Mouse (Mus musculus) lung, embryonic 14.5 days (tissue): ENCODE measurements around the gene Uqcr10. TPM values are rescaled to one million over a fixed set of nuclear protein-coding genes. Genes with fewer than 3 reads are reported as not detected.
A peak's percentile ranks its signal among the peaks of the same experiment; 100 is the strongest.
"Not testable (repeated sequence)": the region's sequence is repeated elsewhere in the genome, so short reads cannot be mapped to it uniquely, and the experiment has no call there.

Source experiments
- ATAC-seq: fragments of 200-750 bp; cut with Nextera tagmentation; 2 replicates; pipeline ENCODE4 v1.8.0; 2017; ENCODE audit warnings: mild to moderate bottlenecking, moderate TSS enrichment, moderate library complexity; ENCODE audit not compliant: insufficient read depth
- DNase-seq: peaks from one replicate; pipeline ENCODE4 v3.0.0-alpha.2; 2015
- H3K27ac ChIP-seq: fragments of 300-500 bp; sonication (generic); 2 replicates; pipeline ENCODE4 v1.5.1; 2014; ENCODE audit warnings: low read depth, mild to moderate bottlenecking, moderate library complexity
- H3K27me3 ChIP-seq: fragments of 300-500 bp; sonication (generic); 2 replicates; pipeline ENCODE4 v1.6.1; 2014; ENCODE audit warnings: low read length, control low read depth; ENCODE audit not compliant: insufficient read depth
- H3K36me3 ChIP-seq: fragments of 300-500 bp; sonication (generic); 2 replicates; pipeline ENCODE4 v1.6.1; 2014; ENCODE audit warnings: control low read depth; ENCODE audit not compliant: insufficient read depth
- H3K4me1 ChIP-seq: fragments of 300-500 bp; sonication (generic); 2 replicates; pipeline ENCODE4 v1.6.1; 2014; ENCODE audit warnings: antibody characterized with exemption, control low read depth; ENCODE audit not compliant: insufficient read depth
- H3K4me2 ChIP-seq: fragments of 300-500 bp; sonication (generic); 2 replicates; pipeline ENCODE4 v1.6.1; 2014; ENCODE audit warnings: mild to moderate bottlenecking
- H3K4me3 ChIP-seq: fragments of 300-500 bp; sonication (generic); 2 replicates; pipeline ENCODE4 v1.5.1; 2014; ENCODE audit warnings: low read depth, low read length
- H3K9ac ChIP-seq: fragments of 300-500 bp; sonication (generic); 2 replicates; pipeline ENCODE4 v1.6.1; 2014
- H3K9me3 ChIP-seq: fragments of 300-500 bp; sonication (generic); 2 replicates; pipeline ENCODE4 v1.6.1; 2016; ENCODE audit warnings: low read depth, low read length, control low read depth
- CTCF ChIP-seq: IDR thresholded peaks from 2 replicates; pipeline ENCODE4 v1.5.1; 2016; ENCODE audit warnings: antibody characterized with exemption, low read depth
- WGBS: fragments of 180-500 bp; shearing (Covaris S2); extraction: QIAGEN DNeasy Blood & Tissue Kit; methylation state at CpG from one replicate; pipeline ENCODE4 v1.1.7; 2014; 5-methylcytosine and 5-hydroxymethylcytosine counted together
- polyA plus RNA-seq: library from polyadenylated mRNA; unstranded; fragments of >200 nt; fragmentation: Nextera tagmentation; extraction: Ambion mirVana; gene quantifications from 2 replicates; pipeline ENCODE4 v1.2.1, GENCODE M21; 2014

Gene Uqcr10
- polyA plus RNA-seq, 1 experiment from 2014 or later: 736 TPM

- no peak for DNase-seq
- no peak overlapping the region for H3K9ac ChIP-seq
- H3K4me3 ChIP-seq: no peak overlapping the region
- no peak for TF ChIP-seq CTCF
- no peaks in the 10 kb centered on the region for H3K36me3 ChIP-seq
- ATAC-seq: no peak
- WGBS: 83% methylated on average over 5 of the region's 5 CpGs
- no peaks in the 10 kb centered on the region for H3K27me3 ChIP-seq
- no peaks in the 10 kb centered on the region for H3K9me3 ChIP-seq
- H3K27ac ChIP-seq: no peak overlapping the region
- no peaks in the 10 kb centered on the region for H3K4me1 ChIP-seq
- H3K4me2 ChIP-seq: no peak overlapping the region
Observed at GRCm38 (mm10) chr11:4716530-4717236, 12.5 kb upstream of the Uqcr10 start.

GRCm38 (mm10) chr11:4715596-4715995 is 11.5 kb upstream of the Uqcr10 start:
- H3K27ac ChIP-seq: no peak overlapping the region
- no peak for ATAC-seq

GRCm38 (mm10) chr11:4714727-4715126 is 10.6 kb upstream of the Uqcr10 start:
- DNase-seq: no peak
- ATAC-seq: no peak
- no peaks in the 10 kb centered on the region for H3K9me3 ChIP-seq
- WGBS: 82% methylated on average over 4 of the region's 4 CpGs
- H3K27me3 ChIP-seq: no peaks in the 10 kb centered on the region
- no peak overlapping the region for H3K4me2 ChIP-seq
- no peaks in the 10 kb centered on the region for H3K36me3 ChIP-seq
- no peak overlapping the region for H3K27ac ChIP-seq
- H3K4me1 ChIP-seq: no peaks in the 10 kb centered on the region
- no peak overlapping the region for H3K9ac ChIP-seq
- no peak overlapping the region for H3K4me3 ChIP-seq
- no peak for TF ChIP-seq CTCF

More at GRCm38 (mm10) chr11:4715596-4715995, 11.5 kb upstream of the Uqcr10 start:
- TF ChIP-seq CTCF: no peak
- Histone ChIP-seq H3K4me1 (no peaks in the 10 kb centered on the region), H3K4me3 (no peak overlapping the region), H3K27me3 (no peaks in the 10 kb centered on the region), H3K9ac (no peak overlapping the region), H3K9me3 (no peaks in the 10 kb centered on the region), H3K36me3 (no peaks in the 10 kb centered on the region), H3K4me2 (no peak overlapping the region)
- WGBS: 75% methylated on average over 4 of the region's 4 CpGs
- no peak for DNase-seq

- no peak overlapping the region for H3K9ac ChIP-seq
Observed at GRCm38 (mm10) chr11:4712822-4713221, 8.7 kb upstream of the Uqcr10 start.

GRCm38 (mm10) chr11:4710188-4710587 is 6.0 kb upstream of the Uqcr10 start:
- H3K27me3 ChIP-seq, ATAC-seq, H3K9me3 ChIP-seq, DNase-seq, H3K36me3 ChIP-seq, H3K27ac ChIP-seq, H3K9ac ChIP-seq, H3K4me2 ChIP-seq, H3K4me3 ChIP-seq, H3K4me1 ChIP-seq: not testable (repeated sequence)
- WGBS: 76% methylated on average over 4 of the region's 4 CpGs

More at GRCm38 (mm10) chr11:4712822-4713221, 8.7 kb upstream of the Uqcr10 start:
- Histone ChIP-seq H3K9me3 (no peaks in the 10 kb centered on the region), H3K27me3 (no peaks in the 10 kb centered on the region), H3K4me2 (no peak overlapping the region), H3K36me3 (no peaks in the 10 kb centered on the region), H3K4me1 (no peaks in the 10 kb centered on the region), H3K27ac (no peak overlapping the region), H3K4me3 (no peak overlapping the region)
- no peak for DNase-seq
- ATAC-seq: no peak
- TF ChIP-seq CTCF: no peak

- DNase-seq (peak; percentile 12), ATAC-seq (no peak)
- Histone ChIP-seq H3K9me3 (no peaks in the 10 kb centered on the region), H3K27me3 (no peaks in the 10 kb centered on the region), H3K36me3 (peaks cover 18% of the 10 kb centered on the region), H3K27ac (peak overlapping the region; percentile 26; the same call in 1 of the 2 replicates), H3K4me1 (no peaks in the 10 kb centered on the region; the same call in 1 of the 2 replicates), H3K9ac (peak overlapping the region; percentile 71), H3K4me2 (peak overlapping the region; percentile 93), H3K4me3 (peak overlapping the region; percentile 65)
- 7% methylated on average over 4 of the region's 4 CpGs for WGBS
- TF ChIP-seq CTCF: no peak
Observed at GRCm38 (mm10) chr11:4705178-4705577, 1.0 kb upstream of the Uqcr10 start.

GRCm38 (mm10) chr11:4703688-4704071 is 462 bp downstream of the Uqcr10 start:
- ATAC-seq (peak; percentile 6; the same call in 1 of the 2 replicates), DNase-seq (no peak)
- H3K4me1 ChIP-seq: no peaks in the 10 kb centered on the region; the same call in 1 of the 2 replicates
- H3K4me2 ChIP-seq: peak overlapping the region; percentile 93
- WGBS: 5% methylated on average over 12 of the region's 12 CpGs
- peak overlapping the region; percentile 78 for H3K9ac ChIP-seq
- TF ChIP-seq CTCF: no peak
- peaks cover 18% of the 10 kb centered on the region for H3K36me3 ChIP-seq
- H3K4me3 ChIP-seq: peak overlapping the region; percentile 65
- H3K27ac ChIP-seq: peak overlapping the region; percentile 60; the same call in 1 of the 2 replicates
- no peaks in the 10 kb centered on the region for H3K9me3 ChIP-seq
- no peaks in the 10 kb centered on the region for H3K27me3 ChIP-seq
